Mouse (Mus musculus) forebrain, embryonic 12.5 days (tissue): ENCODE data around the gene Olfr1395. TPM values are rescaled to one million over a fixed set of nuclear protein-coding genes. Genes with fewer than 3 reads are reported as not detected.
A peak's percentile ranks its signal among the peaks of the same experiment; 100 is the strongest.
"Not testable (repeated sequence)": the region's sequence is repeated elsewhere in the genome, so short reads cannot be mapped to it uniquely, and the experiment has no call there.

Experiments used
- ATAC-seq: fragments of 200-750 bp; cut with Nextera tagmentation; 2 replicates; pipeline ENCODE4 v1.8.0; 2017; ENCODE audit warnings: moderate TSS enrichment; ENCODE audit not compliant: low FRiP score
- H3K27ac ChIP-seq: fragments of 300-500 bp; sonication (generic); 2 replicates; pipeline ENCODE4 v1.5.1; 2016; ENCODE audit warnings: mild to moderate bottlenecking
- H3K27me3 ChIP-seq: fragments of 300-500 bp; sonication (generic); 2 replicates; pipeline ENCODE4 v1.6.1; 2016; ENCODE audit warnings: mild to moderate bottlenecking
- H3K36me3 ChIP-seq: fragments of 300-500 bp; sonication (generic); replicated peaks from 2 replicates; pipeline ENCODE4 v1.6.1; 2016; ENCODE audit warnings: mild to moderate bottlenecking
- H3K4me1 ChIP-seq: fragments of 300-500 bp; sonication (generic); 2 replicates; pipeline ENCODE4 v1.6.1; 2016
- H3K4me2 ChIP-seq: fragments of 300-500 bp; sonication (generic); 2 replicates; pipeline ENCODE4 v1.6.1; 2016; ENCODE audit warnings: mild to moderate bottlenecking, moderate library complexity
- H3K4me3 ChIP-seq: fragments of 300-500 bp; sonication (generic); replicated peaks from 2 replicates; pipeline ENCODE4 v1.5.1; 2016; ENCODE audit warnings: mild to moderate bottlenecking
- H3K9ac ChIP-seq: fragments of 300-500 bp; sonication (generic); 2 replicates; pipeline ENCODE4 v1.6.1; 2016; ENCODE audit warnings: mild to moderate bottlenecking
- H3K9me3 ChIP-seq: fragments of 300-500 bp; sonication (generic); 2 replicates; pipeline ENCODE4 v1.6.1; 2016
- WGBS: fragments of 180-500 bp; shearing (Covaris S2); methylation state at CpG from one replicate; pipeline ENCODE4 v1.1.7; 2016; 5-methylcytosine and 5-hydroxymethylcytosine counted together
- polyA plus RNA-seq: library from polyadenylated mRNA; unstranded; fragments of >200 nt; fragmentation: Nextera tagmentation; extraction: Ambion mirVana; gene quantifications from 2 replicates; pipeline ENCODE4 v1.2.1, GENCODE M21; 2016

The Olfr1395 gene
- polyA plus RNA-seq, 1 experiment from 2014 or later, result not detected

DNA sequence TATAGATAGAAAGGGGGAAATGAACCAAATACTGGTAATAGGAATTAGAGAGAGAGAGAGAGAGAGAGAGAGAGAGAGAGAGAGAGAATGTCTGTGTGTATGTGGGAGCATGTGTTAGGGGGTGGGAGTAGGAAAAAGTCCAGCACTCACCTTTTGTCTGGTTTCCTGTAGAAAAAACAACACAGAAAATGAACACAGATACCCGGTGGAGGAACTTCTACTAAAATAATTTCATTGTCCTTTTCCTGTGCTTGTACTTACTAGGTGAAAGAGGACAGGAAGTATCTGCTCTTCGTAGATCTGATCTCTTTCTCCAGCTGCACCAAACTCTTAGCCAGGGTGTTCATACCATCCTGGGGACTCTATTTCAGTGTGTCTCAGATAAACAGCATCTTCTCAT lies 27.9 kb upstream of the Olfr1395 start:
- H3K27me3 ChIP-seq, result no peaks in the 10 kb centered on the region
- WGBS, result 72% methylated on average over 2 of the region's 2 CpGs

DNA sequence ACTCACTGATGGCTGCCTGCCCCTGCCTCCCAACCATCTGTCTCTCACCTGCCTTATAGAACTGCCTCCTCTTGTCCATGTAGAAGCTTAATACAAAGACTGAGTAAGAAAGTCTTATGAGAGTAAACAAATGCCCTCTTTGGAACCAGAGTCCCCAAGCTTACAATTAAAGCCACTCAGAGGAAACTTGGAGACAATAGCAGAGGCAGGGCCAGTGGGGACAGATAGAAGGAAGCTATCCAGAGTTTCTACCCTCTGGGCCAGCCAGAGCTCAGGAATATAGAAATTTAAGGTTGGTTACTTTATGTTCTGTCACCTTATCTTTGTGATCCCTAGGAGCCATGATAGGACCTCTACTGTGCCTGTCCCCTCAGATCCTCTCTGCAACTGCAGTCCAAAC lies 27.3 kb upstream of the Olfr1395 start, which contains the start of gene Olfr1396:
Gene Olfr1396 (minus strand): TSS at position 101 of the 400 bp plus-strand sequence.
- Histone ChIP-seq H3K27me3 (no peaks in the 10 kb centered on the region), H3K27ac (no peak within 1 kb of the TSS), H3K4me2 (no peak within 1 kb of the TSS), H3K4me3 (no peak within 1 kb of the TSS), H3K9me3 (no peaks in the 10 kb centered on the region), H3K4me1 (no peaks in the 10 kb centered on the region), H3K9ac (no peak within 1 kb of the TSS), H3K36me3 (no peaks in the 10 kb centered on the region)
- no peak for ATAC-seq

More for the DNA sequence above, 27.9 kb upstream of the Olfr1395 start:
- no peaks in the 10 kb centered on the region for H3K36me3 ChIP-seq
- no peaks in the 10 kb centered on the region for H3K4me1 ChIP-seq
- no peak overlapping the region for H3K4me2 ChIP-seq
- H3K27ac ChIP-seq, result no peak overlapping the region
- no peak overlapping the region for H3K9ac ChIP-seq
- no peak for ATAC-seq
- H3K9me3 ChIP-seq, result no peaks in the 10 kb centered on the region
- H3K4me3 ChIP-seq, result no peak overlapping the region

DNA sequence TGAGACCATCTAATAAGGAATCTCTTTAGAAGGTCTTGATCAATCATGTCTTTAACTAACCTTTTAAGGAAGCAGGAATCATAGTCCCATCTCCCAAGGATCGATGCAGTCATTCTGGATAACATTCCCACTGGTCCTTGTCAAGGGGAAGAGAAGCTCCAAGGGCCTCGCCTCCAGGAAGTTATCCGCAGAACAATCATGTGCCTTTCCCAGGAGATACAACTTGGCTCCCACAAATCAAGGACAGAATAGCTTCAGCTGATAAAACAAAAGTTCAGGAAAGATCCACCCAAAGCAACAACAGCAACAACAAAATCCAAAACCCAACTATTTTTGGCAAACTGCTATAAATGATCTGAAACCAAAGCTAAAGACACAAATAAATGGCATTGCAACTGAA lies 22.4 kb upstream of the Olfr1395 start:
- WGBS, result 87% methylated on average over 3 of the region's 3 CpGs

DNA sequence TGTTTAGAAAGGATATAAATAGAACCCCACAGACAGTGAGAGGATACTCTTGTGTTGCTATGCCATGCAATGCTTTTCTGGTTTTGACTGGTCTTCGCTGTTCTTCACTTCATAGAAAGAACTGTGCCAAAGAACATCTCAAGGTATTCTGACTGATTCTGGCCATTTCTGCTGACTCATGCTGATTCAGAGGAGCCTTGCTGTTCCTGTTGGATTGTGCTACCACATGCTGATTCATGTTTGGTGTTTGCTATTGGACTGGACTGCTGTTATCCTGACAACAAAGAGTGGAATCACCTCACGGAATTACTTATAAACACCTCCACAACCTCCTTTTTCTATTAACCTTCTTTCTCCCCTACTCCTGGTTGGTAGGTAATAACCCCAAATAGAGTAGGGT lies 17.9 kb upstream of the Olfr1395 start:
- H3K27me3 ChIP-seq, result no peaks in the 10 kb centered on the region
- no peak overlapping the region for H3K27ac ChIP-seq
- H3K4me2 ChIP-seq, result no peak overlapping the region
- no peak overlapping the region for H3K9ac ChIP-seq
- ATAC-seq, result no peak
- no peak overlapping the region for H3K4me3 ChIP-seq
- H3K36me3 ChIP-seq, result no peaks in the 10 kb centered on the region
- H3K9me3 ChIP-seq, result no peaks in the 10 kb centered on the region
- H3K4me1 ChIP-seq, result no peaks in the 10 kb centered on the region
- WGBS, result 84% methylated on average over 2 of the region's 2 CpGs

More for the DNA sequence above, 22.4 kb upstream of the Olfr1395 start:
- no peak overlapping the region for H3K4me2 ChIP-seq
- H3K27me3 ChIP-seq, result no peaks in the 10 kb centered on the region
- H3K9me3 ChIP-seq, result no peaks in the 10 kb centered on the region
- ATAC-seq, result no peak
- no peaks in the 10 kb centered on the region for H3K36me3 ChIP-seq
- no peak overlapping the region for H3K4me3 ChIP-seq
- H3K4me1 ChIP-seq, result no peaks in the 10 kb centered on the region
- no peak overlapping the region for H3K9ac ChIP-seq
- H3K27ac ChIP-seq, result no peak overlapping the region

DNA sequence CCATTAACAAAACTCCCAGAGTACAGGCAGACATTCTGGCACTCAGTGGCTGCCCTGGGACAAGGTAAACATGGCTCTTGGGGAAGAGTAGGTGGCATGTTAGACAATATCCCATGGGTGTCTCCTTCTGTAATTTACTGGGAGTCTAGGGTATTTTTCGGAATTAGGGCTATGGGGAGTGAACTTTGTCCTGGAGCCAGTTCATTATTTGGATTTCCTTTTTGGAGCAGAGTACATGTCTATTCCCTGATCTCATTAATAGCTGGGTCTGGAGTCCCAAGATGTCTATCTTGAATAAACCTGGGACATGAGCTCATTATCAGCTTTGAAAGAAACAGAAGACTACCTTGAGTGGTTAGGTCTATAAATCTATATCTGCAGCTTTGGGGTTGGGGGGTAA lies 12.0 kb downstream of the Olfr1395 start, which contains the start of gene Olfr1394:
Gene Olfr1394 (plus strand): TSS at position 301 of the 400 bp plus-strand sequence.
- H3K27me3 ChIP-seq, result no peaks in the 10 kb centered on the region
- no peak for ATAC-seq
- H3K27ac ChIP-seq, result no peak within 1 kb of the TSS
- no peak within 1 kb of the TSS for H3K9ac ChIP-seq
- no peaks in the 10 kb centered on the region for H3K36me3 ChIP-seq
- H3K4me3 ChIP-seq, result no peak within 1 kb of the TSS
- H3K4me2 ChIP-seq, result no peak within 1 kb of the TSS
- no peaks in the 10 kb centered on the region for H3K9me3 ChIP-seq
- WGBS, result 90% methylated on average over 1 of the region's 1 CpGs
- no peaks in the 10 kb centered on the region for H3K4me1 ChIP-seq

DNA sequence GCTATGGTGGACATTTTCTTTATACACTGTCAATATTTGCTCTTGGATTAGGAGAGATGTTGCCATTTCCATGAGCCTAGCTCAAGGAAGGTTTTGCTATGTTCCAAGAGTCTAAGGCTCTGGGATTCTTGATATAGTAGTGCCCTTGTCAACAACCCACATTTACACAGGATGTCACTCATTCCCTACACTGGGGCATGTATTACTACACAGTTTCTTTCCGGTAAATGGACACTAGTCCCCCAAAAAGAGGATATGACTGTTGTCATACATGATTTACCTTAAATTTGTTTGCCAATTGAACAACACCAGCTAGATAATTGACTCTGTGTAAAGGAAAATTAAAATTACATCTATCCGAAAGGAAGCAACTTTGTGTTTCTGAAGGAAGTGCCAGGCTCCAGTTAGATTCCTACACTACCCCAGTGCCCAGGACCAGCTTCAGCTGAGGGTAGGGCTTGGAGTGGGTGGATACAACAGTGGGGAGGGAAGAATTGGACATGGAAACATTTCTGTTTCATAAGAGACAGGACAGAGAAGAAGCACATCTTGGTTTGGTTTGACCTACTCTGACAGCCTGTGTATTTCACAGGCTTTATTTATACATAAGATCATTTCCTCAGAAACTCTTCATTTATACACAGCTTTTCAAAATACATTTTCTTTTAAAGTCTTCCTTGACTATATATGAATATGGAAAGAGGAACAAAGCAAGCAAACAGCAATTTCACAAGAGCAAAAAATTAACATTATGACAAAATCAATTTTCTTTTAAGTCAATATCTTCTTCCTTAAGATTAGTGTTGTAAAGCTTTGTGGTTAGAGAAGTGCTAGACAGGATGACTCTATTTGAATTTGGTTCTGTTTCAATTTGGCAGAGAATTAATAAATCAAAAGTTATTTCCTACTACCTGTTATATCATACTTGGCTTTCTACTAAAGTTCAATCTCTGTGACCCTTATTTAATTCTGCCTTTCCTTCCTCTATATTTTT lies 15.0 kb downstream of the Olfr1395 start:
- no peak overlapping the region for H3K27ac ChIP-seq
- 92% methylated on average over 2 of the region's 2 CpGs for WGBS
- H3K4me2 ChIP-seq, result no peak overlapping the region
- no peak overlapping the region for H3K4me3 ChIP-seq
- H3K27me3 ChIP-seq, result no peaks in the 10 kb centered on the region
- no peaks in the 10 kb centered on the region for H3K4me1 ChIP-seq
- no peak for ATAC-seq
- H3K9me3 ChIP-seq, result no peaks in the 10 kb centered on the region
- no peaks in the 10 kb centered on the region for H3K36me3 ChIP-seq
- H3K9ac ChIP-seq, result no peak overlapping the region

DNA sequence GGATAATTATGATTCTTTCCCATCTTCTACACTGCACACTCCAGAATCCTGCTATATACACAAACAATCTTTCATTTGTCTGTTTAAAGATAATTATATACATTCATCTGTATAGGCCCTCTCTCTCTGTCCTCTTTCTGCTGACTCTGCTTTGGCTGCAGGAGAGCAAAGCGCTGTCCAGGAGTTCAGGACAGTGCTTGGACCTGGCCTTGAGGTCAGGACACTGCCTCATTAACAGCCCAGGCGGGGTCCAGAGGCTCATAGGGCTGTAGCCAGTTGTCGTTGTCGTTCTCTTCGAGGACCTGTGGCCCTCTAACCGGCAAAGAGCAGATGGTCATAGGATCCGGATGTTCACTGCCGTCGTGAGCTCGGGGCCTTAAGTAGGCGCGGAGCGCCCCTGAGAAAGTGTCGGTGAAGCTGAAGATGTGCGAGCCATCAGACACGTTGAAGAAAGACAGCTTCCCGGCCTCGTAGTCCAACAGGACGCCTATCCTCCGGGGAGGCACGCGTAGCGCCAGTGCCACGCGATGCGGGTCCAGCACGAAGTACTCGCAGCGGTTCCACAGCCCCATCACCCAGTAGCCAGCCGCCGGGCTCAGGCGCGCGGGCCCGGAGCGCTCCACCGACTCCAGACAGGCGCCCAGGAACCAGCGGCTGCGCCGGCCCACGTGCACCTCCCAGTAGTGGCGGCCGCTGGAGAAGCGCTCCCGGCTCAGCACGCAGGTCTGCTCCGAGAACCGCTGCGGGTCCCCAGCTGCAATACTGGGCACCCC lies 27.0 kb downstream of the Olfr1395 start:
- Histone ChIP-seq H3K36me3 (no peaks in the 10 kb centered on the region), H3K4me3 (peak overlapping the region; percentile 37), H3K9me3 (0 out of 2 replicates have a peak, but pooled peaks cover 8% of the 10 kb centered on the region), H3K4me1 (peaks cover 8% of the 10 kb centered on the region), H3K9ac (0 out of 2 replicates have a peak overlapping the region, but pooled peaks have one; percentile 36), H3K4me2 (peak overlapping the region; percentile 70), H3K27ac (no peak overlapping the region), H3K27me3 (peaks cover 22% of the 10 kb centered on the region)
- 7% methylated on average over 50 of the region's 50 CpGs for WGBS
- peak; percentile 68; the same call in 1 of the 2 replicates for ATAC-seq

DNA sequence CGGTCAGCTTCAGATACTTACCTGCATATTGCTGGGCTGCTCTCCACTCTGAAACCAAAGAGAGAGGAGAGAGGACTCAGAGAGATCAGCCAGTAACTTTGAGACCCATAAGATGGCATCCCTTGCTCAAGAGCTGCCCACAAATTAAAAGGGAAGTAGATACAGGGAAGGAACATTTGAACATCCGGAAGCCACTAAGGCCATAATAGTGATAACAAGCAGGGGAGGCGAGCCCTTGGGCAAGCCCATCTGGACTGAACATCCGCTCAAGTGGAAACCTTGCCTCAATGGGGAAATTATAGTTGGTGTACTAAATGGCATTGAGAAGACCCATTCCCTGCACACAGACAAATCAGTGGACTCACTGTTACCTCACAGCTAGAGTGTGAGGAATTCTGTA lies 28.5 kb downstream of the Olfr1395 start:
- whole genome bisulfite sequencing, result 88% methylated on average over 4 of the region's 4 CpGs
- H3K9ac ChIP-seq, result no peak overlapping the region

DNA sequence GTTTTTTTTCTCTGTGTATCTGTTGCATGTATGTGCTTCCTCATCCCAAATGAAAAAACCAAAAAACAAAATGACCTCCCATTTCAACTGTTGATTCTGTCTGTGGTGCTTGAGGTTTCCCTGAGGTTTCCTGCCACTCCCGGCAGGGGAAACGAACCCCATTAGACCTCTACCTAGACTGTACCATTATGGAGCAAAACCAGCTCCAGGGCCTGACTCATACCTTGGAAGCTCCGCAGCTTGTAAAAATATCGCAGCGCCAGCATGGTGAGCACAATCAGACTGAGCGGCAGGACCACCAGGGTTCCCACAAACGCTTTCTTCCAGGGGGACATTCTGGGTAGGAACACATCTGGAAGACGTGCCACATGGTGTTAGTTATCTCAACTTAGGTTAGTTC lies 33.3 kb downstream of the Olfr1395 start:
- peaks cover 2% of the 10 kb centered on the region for H3K27me3 ChIP-seq
- 93% methylated on average over 8 of the region's 8 CpGs for WGBS
- no peaks in the 10 kb centered on the region for H3K36me3 ChIP-seq
- no peak for ATAC-seq
- no peak overlapping the region for H3K9ac ChIP-seq
- H3K9me3 ChIP-seq, result no peaks in the 10 kb centered on the region
- no peaks in the 10 kb centered on the region for H3K4me1 ChIP-seq
- H3K27ac ChIP-seq, result no peak overlapping the region
- no peak overlapping the region for H3K4me3 ChIP-seq
- no peak overlapping the region for H3K4me2 ChIP-seq

More for the DNA sequence above, 28.5 kb downstream of the Olfr1395 start:
- Histone ChIP-seq H3K4me3 (no peak overlapping the region), H3K27ac (no peak overlapping the region), H3K4me2 (no peak overlapping the region), H3K4me1 (peaks cover 8% of the 10 kb centered on the region), H3K36me3 (no peaks in the 10 kb centered on the region), H3K9me3 (0 out of 2 replicates have a peak, but pooled peaks cover 8% of the 10 kb centered on the region), H3K27me3 (peaks cover 22% of the 10 kb centered on the region)
- ATAC-seq, result no peak

DNA sequence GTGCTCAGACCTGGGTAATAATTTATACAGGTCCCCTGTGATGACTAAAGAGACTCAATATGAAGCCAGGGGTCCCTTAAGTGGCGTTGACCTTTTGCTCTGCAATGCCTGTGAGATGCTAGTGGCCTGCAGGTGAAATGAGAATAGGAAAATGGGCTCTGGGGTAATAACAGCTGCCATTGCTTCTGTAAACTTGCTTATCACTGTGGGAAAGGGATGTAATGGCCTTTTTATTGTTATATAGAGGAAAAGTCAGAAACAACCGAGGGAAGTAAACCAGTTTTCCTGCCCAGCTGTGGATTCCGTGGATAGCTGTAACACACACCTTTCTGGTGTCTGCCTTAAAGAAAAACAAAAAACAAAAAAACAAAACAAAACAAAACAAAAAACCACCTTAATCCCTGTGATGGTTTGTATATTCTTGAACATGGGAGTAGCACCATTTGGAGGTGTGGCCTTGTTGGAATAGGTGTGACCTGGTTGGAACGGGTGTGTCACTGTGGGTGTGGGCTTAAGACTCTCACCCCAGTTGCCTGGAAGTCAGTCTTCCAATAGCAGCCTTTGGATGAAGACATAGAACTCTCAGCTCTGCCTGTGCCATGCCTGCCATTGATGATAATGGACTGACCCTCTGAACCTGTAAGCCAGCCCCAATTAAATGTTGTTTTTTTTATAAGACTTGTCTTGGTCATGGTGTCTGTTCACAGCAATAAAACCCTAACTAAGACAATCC lies 34.1 kb downstream of the Olfr1395 start:
- 95% methylated on average over 4 of the region's 4 CpGs for WGBS
- not testable (repeated sequence) for H3K27me3 ChIP-seq, H3K36me3 ChIP-seq, H3K4me3 ChIP-seq, H3K4me1 ChIP-seq, H3K9ac ChIP-seq, ATAC-seq, H3K4me2 ChIP-seq, H3K9me3 ChIP-seq, H3K27ac ChIP-seq

DNA sequence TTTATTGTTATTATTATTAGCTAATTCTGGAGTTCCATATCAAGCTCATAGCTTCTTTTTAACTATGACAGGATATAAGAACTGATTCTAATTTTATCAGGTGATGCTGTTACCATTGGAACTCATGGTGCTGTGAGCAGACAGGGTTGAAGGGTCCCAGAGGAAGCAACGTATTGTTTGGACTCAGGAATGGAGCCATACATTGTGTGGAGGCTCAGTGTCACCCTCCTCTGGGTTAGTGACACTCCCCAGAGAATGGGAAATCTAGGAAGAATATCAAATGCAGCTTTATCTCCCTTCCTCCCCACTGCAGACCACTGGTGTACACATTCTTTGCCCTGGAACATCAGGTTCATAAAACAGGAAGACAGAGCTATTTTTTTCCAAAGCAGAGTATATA lies 41.1 kb downstream of the Olfr1395 start:
- H3K4me2 ChIP-seq, result no peak overlapping the region
- H3K4me3 ChIP-seq, result no peak overlapping the region
- no peak overlapping the region for H3K9ac ChIP-seq
- no peaks in the 10 kb centered on the region for H3K27me3 ChIP-seq
- H3K9me3 ChIP-seq, result no peaks in the 10 kb centered on the region
- no peak overlapping the region for H3K27ac ChIP-seq
- ATAC-seq, result no peak
- H3K4me1 ChIP-seq, result no peaks in the 10 kb centered on the region
- 68% methylated on average over 1 of the region's 1 CpGs for WGBS
- no peaks in the 10 kb centered on the region for H3K36me3 ChIP-seq

DNA sequence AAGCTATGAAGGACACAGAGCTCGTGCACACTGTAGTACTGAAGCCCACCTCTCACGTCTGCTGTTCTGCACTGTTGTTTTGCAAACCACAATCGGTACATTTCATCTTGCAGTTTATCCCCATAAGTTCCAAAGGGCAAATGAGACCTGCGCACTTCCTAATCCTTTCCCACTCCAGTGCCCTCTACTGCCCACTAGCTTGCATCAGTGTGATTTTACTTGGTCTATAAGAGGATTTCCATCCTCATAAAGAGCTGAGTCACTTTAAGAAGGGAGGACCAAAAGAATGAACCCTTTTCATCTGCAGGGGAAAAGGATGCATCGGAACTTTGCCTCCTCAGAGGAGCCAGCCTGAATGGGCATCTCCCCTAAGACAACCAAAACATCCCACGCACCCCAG lies 44.4 kb downstream of the Olfr1395 start:
- no peak for ATAC-seq
- Histone ChIP-seq H3K4me3 (no peak overlapping the region), H3K27ac (no peak overlapping the region), H3K4me2 (no peak overlapping the region), H3K9ac (no peak overlapping the region), H3K9me3 (no peaks in the 10 kb centered on the region), H3K36me3 (no peaks in the 10 kb centered on the region), H3K4me1 (no peaks in the 10 kb centered on the region), H3K27me3 (no peaks in the 10 kb centered on the region)
- 78% methylated on average over 6 of the region's 6 CpGs for WGBS
